Mouse (Mus musculus): Measurements from ENCODE around the gene Neurl1a.

- TF ChIP-seq CTCF (conservative IDR thresholded peaks at IDR 0.05; ENCODE audit: insufficient read depth, insufficient read length, low read depth, low read length): no peak
- TF ChIP-seq POLR2A (IDR thresholded peaks at IDR 0.05; ENCODE audit: low read depth, low read length): no peak
Observed at GRCm38 (mm10) chr19:47202429-47202828, 23.8 kb downstream of the Neurl1a start.
